In genomic region chr13:116309584-116310462, GRCm38 (mm10) we compare ENCODE assay signal across 8 mouse cellular contexts. TPM values are rescaled to one million over a fixed set of nuclear protein-coding genes. Genes with fewer than 3 reads are reported as not detected.
DNase-seq lines count a peak whose midpoint lies in the region; ATAC-seq lines count a peak whose summit lies in the region.

TSS of gene Isl1 (minus strand) at chr13:116309689.

- under 1% methylated on average over 80 of the region's 82 CpGs for WGBS in embryonic facial prominence, embryonic 15.5 days
- under 1% methylated on average over 79 of the region's 82 CpGs for WGBS in heart, embryonic 14.5 days
- under 1% methylated on average over 74 of the region's 82 CpGs for WGBS in limb, embryonic 11.5 days
- WGBS in midbrain, embryonic 10.5 days = under 1% methylated on average over 82 of the region's 82 CpGs
- WGBS in stomach, embryonic 16.5 days = under 1% methylated on average over 79 of the region's 82 CpGs

- peak within 1 kb of the TSS; percentile 45; the same call in 1 of the 2 replicates for H3K27ac ChIP-seq in embryonic facial prominence, embryonic 15.5 days (replicated peaks)
- H3K27ac ChIP-seq in heart, embryonic 14.5 days (replicated peaks in 1 of 2; ENCODE audit: control insufficient read depth in 1 of 2, insufficient read depth in 1 of 2, low read depth in 2 of 2, low read length in 2 of 2) = peak within 1 kb of the TSS in 1 of 2 experiments; percentile 19; a peak in 1 of 4 replicates
- peak within 1 kb of the TSS; percentile 15; the same call in 1 of the 2 replicates for H3K27ac ChIP-seq in limb, embryonic 11.5 days (replicated peaks; ENCODE audit: low read depth, low read length)
- H3K27ac ChIP-seq in midbrain, embryonic 10.5 days (replicated peaks) = peak within 1 kb of the TSS; percentile 72
- peak within 1 kb of the TSS; percentile 89 for H3K27ac ChIP-seq in stomach, embryonic 16.5 days (ENCODE audit: low read length)

- H3K36me3 ChIP-seq in embryonic facial prominence, embryonic 15.5 days = no peaks in the 10 kb centered on the region
- no peaks in the 10 kb centered on the region for H3K36me3 ChIP-seq in heart, embryonic 14.5 days (ENCODE audit: control insufficient read depth, insufficient read depth, low read length)
- H3K36me3 ChIP-seq in limb, embryonic 11.5 days (ENCODE audit: control insufficient read depth, insufficient read depth, low read length) = no peaks in the 10 kb centered on the region
- no peaks in the 10 kb centered on the region for H3K36me3 ChIP-seq in midbrain, embryonic 10.5 days
- H3K36me3 ChIP-seq in stomach, embryonic 16.5 days (ENCODE audit: control insufficient read depth, insufficient read depth, low read length) = no peaks in the 10 kb centered on the region

- H3K4me3 ChIP-seq in embryonic facial prominence, embryonic 15.5 days (replicated peaks) = peak within 1 kb of the TSS; percentile 49
- peak within 1 kb of the TSS; percentile 54 to 60 for H3K4me3 ChIP-seq in heart, embryonic 14.5 days (ENCODE audit: control insufficient read depth in 1 of 2, insufficient read depth in 1 of 2, low read depth in 1 of 2, low read length in 2 of 2)
- peak within 1 kb of the TSS; percentile 66 for H3K4me3 ChIP-seq in limb, embryonic 11.5 days (ENCODE audit: low read depth, low read length)
- peak within 1 kb of the TSS; percentile 61 for H3K4me3 ChIP-seq in midbrain, embryonic 10.5 days
- H3K4me3 ChIP-seq in stomach, embryonic 16.5 days (replicated peaks; ENCODE audit: low read length) = peak within 1 kb of the TSS; percentile 67

- H3K9ac ChIP-seq in embryonic facial prominence, embryonic 15.5 days = peak within 1 kb of the TSS; percentile 4
- H3K9ac ChIP-seq in heart, embryonic 14.5 days (ENCODE audit: low read length) = peak within 1 kb of the TSS; percentile 54
- H3K9ac ChIP-seq in limb, embryonic 11.5 days (ENCODE audit: low read length) = peak within 1 kb of the TSS; percentile 73
- peak within 1 kb of the TSS; percentile 84 for H3K9ac ChIP-seq in stomach, embryonic 16.5 days (ENCODE audit: low read length)

- H3K4me1 ChIP-seq in embryonic facial prominence, embryonic 15.5 days = peaks cover 17% of the 10 kb centered on the region
- peaks cover 3 to 6% of the 10 kb centered on the region in 2 experiments; a peak in 3 of 4 replicates for H3K4me1 ChIP-seq in heart, embryonic 14.5 days (ENCODE audit: control insufficient read depth in 2 of 2, insufficient read depth in 2 of 2, low read length in 2 of 2)
- peaks cover 2% of the 10 kb centered on the region; the same call in 1 of the 2 replicates for H3K4me1 ChIP-seq in limb, embryonic 11.5 days (ENCODE audit: control insufficient read depth, insufficient read depth, low read length)
- H3K4me1 ChIP-seq in midbrain, embryonic 10.5 days = peaks cover 28% of the 10 kb centered on the region
- H3K4me1 ChIP-seq in stomach, embryonic 16.5 days (ENCODE audit: control insufficient read depth, insufficient read depth, low read length) = no peaks in the 10 kb centered on the region

- H3K27me3 ChIP-seq in embryonic facial prominence, embryonic 15.5 days = peaks cover 83% of the 10 kb centered on the region
- H3K27me3 ChIP-seq in heart, embryonic 14.5 days (ENCODE audit: control insufficient read depth, insufficient read depth, low read length) = peaks cover 96% of the 10 kb centered on the region
- peaks cover 57% of the 10 kb centered on the region for H3K27me3 ChIP-seq in limb, embryonic 11.5 days (ENCODE audit: control insufficient read depth, insufficient read depth, low read length)
- H3K27me3 ChIP-seq in midbrain, embryonic 10.5 days (ENCODE audit: low read depth, poor library complexity, severe bottlenecking) = peaks cover 100% of the 10 kb centered on the region
- H3K27me3 ChIP-seq in stomach, embryonic 16.5 days (ENCODE audit: control insufficient read depth, insufficient read depth, low read length) = peaks cover 32% of the 10 kb centered on the region

- peak; percentile 89 for ATAC-seq in embryonic facial prominence, embryonic 15.5 days (ENCODE audit: insufficient number of reproducible peaks, low FRiP score, low TSS enrichment, low read depth)
- ATAC-seq in heart, embryonic 14.5 days (ENCODE audit: insufficient number of reproducible peaks, insufficient read depth, low FRiP score, low read depth) = peak; percentile 88
- ATAC-seq in limb, embryonic 11.5 days (ENCODE audit: insufficient number of reproducible peaks, low FRiP score, low TSS enrichment, low read depth) = peak; percentile 90
- ATAC-seq in stomach, embryonic 16.5 days (ENCODE audit: insufficient read depth, low FRiP score) = peak; percentile 96

- DNase-seq in urinary bladder, adult 18-20 months (ENCODE audit: low spot score in 2 of 2) = peak; percentile 39 to 73
- no peak for DNase-seq in urinary bladder, postnatal 10 days (ENCODE audit: low spot score)
- peak; percentile 85 for DNase-seq in limb, embryonic 11.5 days (ENCODE audit: low spot score)
- peak; percentile 88 for DNase-seq in midbrain, embryonic 10.5 days (ENCODE audit: low spot score)
- DNase-seq in layer of hippocampus, postnatal 25 days (ENCODE audit: extremely low spot score in 1 of 2, low spot score in 1 of 2) = no peak

- no peaks in the 10 kb centered on the region for H3K9me3 ChIP-seq in embryonic facial prominence, embryonic 15.5 days (replicated peaks)
- H3K9me3 ChIP-seq in heart, embryonic 14.5 days (ENCODE audit: control insufficient read depth, low read length) = no peaks in the 10 kb centered on the region
- no peaks in the 10 kb centered on the region for H3K9me3 ChIP-seq in limb, embryonic 11.5 days (ENCODE audit: control insufficient read depth, low read length)
- no peaks in the 10 kb centered on the region for H3K9me3 ChIP-seq in midbrain, embryonic 10.5 days (replicated peaks)
- H3K9me3 ChIP-seq in stomach, embryonic 16.5 days (replicated peaks; ENCODE audit: control insufficient read depth, low read length) = no peaks in the 10 kb centered on the region

- H3K4me2 ChIP-seq in embryonic facial prominence, embryonic 15.5 days (replicated peaks) = peak within 1 kb of the TSS; percentile 87
- peak within 1 kb of the TSS; percentile 85 for H3K4me2 ChIP-seq in heart, embryonic 14.5 days (ENCODE audit: low read length)
- H3K4me2 ChIP-seq in limb, embryonic 11.5 days (ENCODE audit: low read depth, severe bottlenecking) = peak within 1 kb of the TSS; percentile 95
- H3K4me2 ChIP-seq in stomach, embryonic 16.5 days (ENCODE audit: low read depth, low read length) = peak within 1 kb of the TSS; percentile 78

RNA-seq across cellular contexts. Expression of gene Isl1, which starts in this region (rescaled TPM):
- 17.3 and 21.8 TPM in 2 replicates for polyA plus RNA-seq in embryonic facial prominence, embryonic 15.5 days (2015; fragmentation: Nextera tagmentation; extraction: Ambion mirVana)
- polyA plus RNA-seq in heart, embryonic 14.5 days (2014; fragmentation: Nextera tagmentation; extraction: Ambion mirVana) = 2.3 and 5.4 TPM in 2 replicates
- 15.8 and 20.0 TPM in 2 replicates for polyA plus RNA-seq in limb, embryonic 11.5 days (2014; fragmentation: Nextera tagmentation; extraction: Ambion mirVana)
- 16.4 and 20.7 TPM in 2 replicates for polyA plus RNA-seq in midbrain, embryonic 10.5 days (2016; fragmentation: Nextera tagmentation; extraction: Ambion mirVana)
- 31.6 and 33.6 TPM in 2 replicates for polyA plus RNA-seq in stomach, embryonic 16.5 days (2015; fragmentation: Nextera tagmentation; extraction: Ambion mirVana)
- total RNA-seq in layer of hippocampus, postnatal 25 days (2021) = not detected

Comparison
In these comparisons a context has a peak if more than half of its experiments do, and no peak if none do; other contexts are left out.
1. DNase-seq: peak in urinary bladder, adult 18-20 months (2 of 2), limb, embryonic 11.5 days (single experiment) and midbrain, embryonic 10.5 days (single experiment); none in urinary bladder, postnatal 10 days (single experiment) and layer of hippocampus, postnatal 25 days (0 of 2).
2. H3K9ac ChIP-seq: peak in every context shown above with its lines; median percentile 84 in stomach, embryonic 16.5 days; 73 in limb, embryonic 11.5 days; 54 in heart, embryonic 14.5 days; 4 in embryonic facial prominence, embryonic 15.5 days.
3. Peak in every context shown above with its lines, with median percentiles within 50 percentile points of each other: ATAC-seq, H3K4me2 ChIP-seq and H3K4me3 ChIP-seq.